Mouse (Mus musculus) ES-Bruce4 (cell line): ENCODE measurements at regions not wholly inside any gene's neighbourhood (a gene's known extent, or its start where the extent isn't known, plus 50 kb on each side); places are given as distances from the start of the nearest gene placed in this dataset.

Experiments used
- CTCF ChIP-seq: IDR thresholded peaks from one replicate; pipeline ENCODE4 v1.8.1; 2011; ENCODE audit warnings: low read depth, low read length
- EP300 ChIP-seq: IDR thresholded peaks from 2 replicates; pipeline ENCODE4 v1.6.1; 2011; ENCODE audit warnings: low read depth, low read length; ENCODE audit not compliant: insufficient read depth

DNA sequence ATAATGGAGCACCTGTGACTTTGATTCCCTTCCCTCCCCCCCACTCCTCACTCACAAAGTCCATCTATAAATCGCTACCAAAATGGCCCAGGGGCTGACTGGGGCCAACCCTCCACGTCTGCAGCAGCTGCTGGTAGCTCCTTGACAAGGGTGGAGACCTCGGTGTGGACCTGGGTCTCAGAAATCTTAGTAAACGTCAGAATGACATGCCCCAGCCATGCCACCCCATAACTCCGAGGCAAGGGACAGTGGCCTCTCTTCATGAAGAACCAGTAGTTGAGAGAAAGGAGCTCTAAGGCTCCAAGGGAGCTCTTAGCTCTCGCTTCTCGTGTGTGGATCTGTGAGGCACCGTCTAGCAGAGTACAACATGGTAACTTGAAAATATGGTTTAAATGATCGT is 398.4 kb downstream of the Zfp536 start:
- TF ChIP-seq CTCF (no peak), EP300 (no peak)
